Mouse (Mus musculus) CH12F3 (cell line): ENCODE measurements around the gene Rpl10a.

Experiments
- in situ Hi-C: fragments of 300-500 bp; cut with MboI; formaldehyde crosslinking; loops from 2 replicates; pipeline ENCODE4 v1.14.3; 2020; ENCODE audit warnings: low sequenced_read_pairs

The Rpl10a gene

GRCm38 (mm10) chr17:28328366-28328928, at the start of gene Rpl10a:
Gene Rpl10a (plus strand): TSS chr17:28328471.
- in situ Hi-C loops = no loop called here

- in situ Hi-C loops = no loop called here
These were observed 49.0 kb upstream of the Rpl10a start for GRCm38 (mm10) chr17:28279236-28279635.

- in situ Hi-C loops = no loop called here
These were observed 48.4 kb upstream of the Rpl10a start for GRCm38 (mm10) chr17:28279780-28280422.

- in situ Hi-C loops = no loop called here
These were observed 47.9 kb upstream of the Rpl10a start for GRCm38 (mm10) chr17:28280423-28280800.

GRCm38 (mm10) chr17:28280831-28281377, 47.4 kb upstream of the Rpl10a start:
- in situ Hi-C loops = no loop called here

- in situ Hi-C loops = no loop called here
These were observed 46.3 kb upstream of the Rpl10a start for GRCm38 (mm10) chr17:28281866-28282441.

GRCm38 (mm10) chr17:28283199-28283598, 45.1 kb upstream of the Rpl10a start:
- in situ Hi-C loops = no loop called here

- in situ Hi-C loops = no loop called here
These were observed 42.1 kb upstream of the Rpl10a start for GRCm38 (mm10) chr17:28286133-28286532.

- in situ Hi-C loops = no loop called here
These were observed 41.3 kb upstream of the Rpl10a start for GRCm38 (mm10) chr17:28286964-28287363.

- in situ Hi-C loops = no loop called here
These were observed 40.7 kb upstream of the Rpl10a start for GRCm38 (mm10) chr17:28287578-28287977.

- in situ Hi-C loops = no loop called here
These were observed 40.3 kb upstream of the Rpl10a start for GRCm38 (mm10) chr17:28287980-28288379.

GRCm38 (mm10) chr17:28290262-28290661, 38.0 kb upstream of the Rpl10a start:
- in situ Hi-C loops = no loop called here

GRCm38 (mm10) chr17:28290671-28291070, 37.6 kb upstream of the Rpl10a start:
- in situ Hi-C loops = no loop called here

GRCm38 (mm10) chr17:28291346-28291745, 36.9 kb upstream of the Rpl10a start:
- in situ Hi-C loops = no loop called here

- in situ Hi-C loops = no loop called here
These were observed 34.6 kb upstream of the Rpl10a start for GRCm38 (mm10) chr17:28293716-28294115.

- in situ Hi-C loops = no loop called here
These were observed 33.6 kb upstream of the Rpl10a start for GRCm38 (mm10) chr17:28294449-28295333.

- in situ Hi-C loops = no loop called here
These were observed 29.4 kb upstream of the Rpl10a start for GRCm38 (mm10) chr17:28298888-28299287.

GRCm38 (mm10) chr17:28299669-28300320, 28.5 kb upstream of the Rpl10a start:
- in situ Hi-C loops = loop anchor here (10.0 kb wide), 1 partner anchor 55 kb away; no protein-coding TSS in a partner anchor

- in situ Hi-C loops = loop anchor here (10.0 kb wide), 1 partner anchor 56 kb away; no protein-coding TSS in a partner anchor
These were observed 27.9 kb upstream of the Rpl10a start for GRCm38 (mm10) chr17:28300323-28300722.

GRCm38 (mm10) chr17:28300850-28301249, 27.4 kb upstream of the Rpl10a start:
- in situ Hi-C loops = loop anchor here (10.0 kb wide), 1 partner anchor 56 kb away; no protein-coding TSS in a partner anchor
